Mouse (Mus musculus): Measurements from ENCODE around the gene Chpt1.

DNA sequence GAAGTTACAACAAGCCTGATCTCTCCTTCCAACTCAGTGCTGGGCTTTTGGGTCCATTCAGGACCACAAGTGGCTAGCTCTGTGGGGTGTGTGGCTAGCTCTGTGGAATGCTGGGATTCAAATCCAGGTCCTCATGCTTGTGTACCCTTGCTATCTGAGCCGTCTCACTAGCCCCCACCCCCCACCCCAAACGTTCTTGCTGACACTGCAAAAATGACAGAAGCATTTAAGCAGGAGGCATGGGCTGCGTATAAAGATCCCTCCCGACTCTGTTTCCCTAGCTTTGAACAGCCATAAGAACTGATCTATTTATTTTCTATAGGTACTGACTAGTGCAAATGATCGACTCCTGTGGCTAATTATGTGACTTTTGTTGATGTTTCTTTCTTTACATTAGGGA lies 26.8 kb upstream of the Chpt1 start:
- TF ChIP-seq CTCF (IDR thresholded peaks at IDR 0.05; ENCODE audit: extremely low read depth, insufficient read depth, insufficient read length, insufficient replicate concordance): no peak
- TF ChIP-seq POLR2A (IDR thresholded peaks at IDR 0.05; ENCODE audit: low read depth, low read length): no peak
